Mouse (Mus musculus) gastrocnemius, postnatal 4 days (tissue): ENCODE data around the gene Prkce. TPM values are rescaled to one million over a fixed set of nuclear protein-coding genes. Genes with fewer than 3 reads are reported as not detected.

Experiments
- DNase-seq, 2 experiments: peaks; one replicate each; pipeline ENCODE4 v3.0.0; 2021 to 2022; ENCODE audit warnings: low spot score in 2 of 2, mixed read lengths in 2 of 2
- total RNA-seq, 2 experiments: library from RNA; stranded (reverse); gene quantifications; 2 replicates each; pipeline ENCODE4 v1.2.3; 2021

The Prkce gene
- total RNA-seq, 2 experiments from 2014 or later, result 12.3 to 13.0 TPM

DNA sequence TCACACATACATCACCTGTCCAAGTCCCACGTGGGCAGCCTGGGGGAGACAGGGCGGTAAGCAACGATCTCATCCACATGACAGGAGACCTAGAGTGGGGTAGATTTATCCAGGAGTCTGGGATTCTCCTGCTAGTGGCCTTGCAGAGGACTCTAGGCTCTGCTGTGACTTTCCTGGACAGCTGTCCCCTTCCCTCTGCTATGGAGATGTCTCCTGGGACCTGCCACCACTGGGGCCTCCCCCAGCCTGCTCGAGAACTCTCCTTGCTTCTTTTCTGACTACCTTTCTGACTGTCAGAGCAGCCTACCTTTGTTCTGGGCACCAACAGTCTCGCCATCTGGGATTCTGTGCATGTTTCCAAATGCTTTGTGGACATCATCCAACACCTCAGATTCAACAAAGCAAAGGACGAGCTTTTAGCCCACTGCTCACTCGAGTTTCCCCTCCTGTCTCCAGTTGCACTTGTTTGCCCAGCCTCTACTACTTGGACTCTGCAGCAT, 82.9 kb downstream of the Prkce start:
- no peak for DNase-seq

DNA sequence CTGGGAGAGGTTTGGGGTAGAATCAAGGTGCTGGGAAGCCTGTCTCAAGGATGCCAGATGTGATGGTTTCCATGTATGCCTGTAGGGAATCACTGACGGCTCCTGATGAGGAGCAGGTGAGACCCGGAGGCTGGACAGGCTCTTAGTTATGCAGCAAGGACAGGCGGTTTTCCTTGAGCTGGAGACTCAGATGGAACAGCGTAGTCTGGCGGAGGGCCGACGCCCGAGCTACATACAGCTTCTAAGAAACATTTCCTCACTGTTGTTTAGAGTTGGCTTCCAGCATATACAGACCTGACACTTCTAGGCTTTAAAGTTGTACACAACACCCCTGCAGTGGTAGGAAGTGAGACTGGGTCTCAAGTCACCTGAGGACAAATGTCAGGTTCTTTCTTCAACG, 86.3 kb downstream of the Prkce start:
- DNase-seq, result no peak

DNA sequence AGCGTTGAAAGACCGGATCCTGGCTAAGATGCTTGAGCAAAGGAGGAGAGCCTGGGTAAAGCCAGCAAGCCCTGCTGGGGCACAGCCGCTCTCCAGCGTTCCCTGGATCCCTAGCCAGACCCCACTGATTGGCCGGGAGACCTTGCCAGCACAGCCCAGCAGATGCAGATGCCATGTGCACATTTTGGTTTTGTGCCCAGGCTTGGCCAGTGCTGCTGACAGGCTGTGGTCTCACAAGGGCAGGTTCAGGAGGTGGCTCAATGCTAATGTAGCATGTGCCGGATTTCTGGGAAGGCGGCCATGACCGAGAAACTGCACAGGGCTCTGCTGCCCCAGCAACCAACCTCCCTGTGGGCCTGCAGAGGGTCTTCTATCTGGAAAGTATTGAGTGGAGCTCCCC, 86.7 kb downstream of the Prkce start:
- DNase-seq, result peak; percentile 48 to 83

DNA sequence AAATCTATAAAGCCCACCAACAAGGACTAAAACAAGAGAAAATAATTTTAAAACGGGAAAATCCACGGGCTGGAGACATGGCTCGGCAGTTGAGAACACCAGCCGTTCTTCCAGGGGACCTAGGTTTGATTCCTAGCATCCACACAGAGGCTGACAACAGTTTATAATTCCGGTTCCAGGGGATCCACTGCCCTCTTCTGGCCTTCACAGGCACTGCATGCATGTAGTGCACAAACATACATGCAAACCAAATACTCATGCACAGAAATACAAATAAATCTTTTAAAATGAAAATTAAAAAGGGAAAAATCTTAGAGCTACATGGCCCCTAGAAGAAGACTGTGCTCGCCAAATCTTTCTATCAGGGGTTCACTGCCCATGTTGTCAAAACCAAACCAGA, 87.4 kb downstream of the Prkce start:
- no peak for DNase-seq

DNA sequence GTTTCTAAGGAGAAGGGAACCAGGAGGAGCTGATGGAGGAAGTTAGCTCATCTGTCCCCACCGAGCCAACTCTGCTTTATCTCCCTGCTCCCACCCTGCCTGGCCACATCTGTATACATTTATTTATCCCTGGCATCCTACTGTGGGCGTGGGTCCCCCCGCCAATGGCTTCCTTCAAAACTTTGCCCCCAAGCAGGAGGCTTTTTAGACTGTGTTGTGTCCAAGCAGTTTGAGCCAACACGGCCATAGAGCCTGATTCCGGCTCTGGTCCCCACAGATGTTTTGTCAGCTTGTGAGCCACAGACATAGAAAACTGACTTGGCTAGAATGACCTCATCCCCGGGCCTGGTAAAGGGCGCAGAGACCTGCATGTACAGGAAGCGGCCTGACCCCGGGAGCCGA, 89.1 kb downstream of the Prkce start:
- DNase-seq, result no peak

DNA sequence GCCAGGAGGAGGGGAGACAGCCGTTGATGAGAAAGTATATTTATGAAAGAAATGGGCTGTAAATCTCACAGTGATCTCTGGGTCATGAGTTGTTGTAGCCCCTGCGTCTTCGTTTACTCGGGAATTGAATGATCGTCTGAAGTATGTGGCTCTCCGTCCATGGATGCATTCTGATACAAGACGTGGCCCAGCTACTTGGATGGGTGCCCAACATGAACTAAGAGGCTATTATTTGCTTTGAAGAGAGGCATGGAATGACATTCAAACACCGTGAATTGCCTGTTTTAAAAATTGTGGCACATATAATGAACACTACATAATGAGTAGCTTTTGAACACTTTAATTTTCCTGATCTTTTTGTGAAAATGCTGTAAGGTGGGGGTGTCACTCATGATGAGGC, 93.5 kb downstream of the Prkce start:
- no peak for DNase-seq

DNA sequence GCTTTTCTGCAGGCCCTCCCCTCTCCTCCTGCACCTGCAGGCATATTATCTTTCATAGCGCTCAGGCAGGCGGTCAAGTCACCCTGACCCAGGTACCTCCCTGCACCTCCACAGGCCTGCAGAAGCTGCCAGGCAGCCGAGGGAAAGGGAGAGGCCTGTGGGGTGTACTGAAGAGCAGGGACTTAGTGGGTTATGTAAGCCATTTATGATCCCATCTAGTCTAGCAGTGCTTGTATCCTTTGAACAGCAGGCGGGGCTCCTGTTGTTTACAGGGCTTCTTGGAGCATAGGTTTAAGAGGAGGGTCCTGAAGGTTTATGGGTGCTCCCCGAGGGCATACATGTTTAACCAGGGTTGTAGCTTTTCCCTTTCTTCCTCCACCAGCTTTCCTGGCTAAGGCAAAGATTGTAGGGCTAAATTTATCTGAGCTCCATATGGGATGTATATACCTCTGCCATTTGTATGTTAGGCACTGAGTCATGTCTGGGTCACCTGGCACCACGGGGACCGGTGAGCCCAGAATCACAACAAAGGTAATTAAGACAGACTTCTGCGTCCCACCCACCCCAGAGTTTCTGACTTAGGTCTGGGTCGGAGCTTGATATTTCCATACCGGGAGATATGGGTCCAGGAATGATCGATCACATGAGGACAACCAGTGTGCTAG, 96.5 kb downstream of the Prkce start:
- no peak for DNase-seq

DNA sequence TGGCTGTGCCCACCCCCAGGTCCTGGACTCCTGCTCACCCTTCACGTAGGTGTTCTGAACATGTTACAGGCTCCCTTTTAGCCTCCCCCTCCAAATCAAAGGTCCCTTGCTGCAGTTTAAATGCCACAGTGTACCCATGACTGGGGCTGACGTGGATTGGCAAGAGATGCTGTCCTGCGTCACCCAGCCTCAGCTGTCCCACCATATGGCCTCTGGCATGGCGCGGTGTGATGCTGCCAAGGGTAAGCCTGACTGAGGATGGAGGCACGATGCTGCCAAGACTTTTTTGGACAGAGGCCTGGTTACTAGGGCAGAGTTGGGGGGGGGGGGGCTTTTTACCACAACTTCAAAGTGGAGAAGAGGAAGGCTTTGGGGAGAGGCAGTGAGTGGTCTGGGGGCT, 98.5 kb downstream of the Prkce start:
- DNase-seq, result peak in 1 of 2 experiments; percentile 67

DNA sequence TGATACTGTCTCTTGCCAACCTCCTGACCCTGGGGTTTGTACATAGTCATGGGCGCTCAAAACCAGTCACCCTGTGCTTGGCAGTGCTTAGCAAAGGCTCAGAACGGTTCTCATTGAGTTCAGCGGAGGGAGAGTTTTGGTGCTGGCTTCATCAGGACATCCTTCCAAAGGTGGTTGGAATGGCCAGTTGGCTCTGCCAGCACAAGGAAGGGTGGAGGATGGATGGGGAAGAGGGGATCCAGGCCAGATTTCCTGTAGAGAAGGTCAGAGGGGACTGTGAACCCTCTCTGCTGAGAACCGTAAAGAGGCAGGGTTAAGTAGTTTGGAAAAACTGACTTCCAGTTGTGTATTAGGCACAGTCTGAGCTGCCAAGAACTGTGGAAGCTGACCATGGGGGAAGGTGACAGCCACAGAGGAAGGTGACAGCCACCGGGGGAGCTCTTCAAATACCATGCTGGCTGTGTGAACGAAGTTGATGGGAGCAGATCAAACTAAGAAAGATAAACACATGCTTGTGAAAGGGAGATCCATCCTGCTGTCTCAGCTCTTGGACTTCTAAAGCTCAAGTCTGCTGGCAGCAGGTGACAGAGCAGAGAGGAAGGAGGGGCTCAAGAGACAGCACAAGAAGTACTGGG, 99.7 kb downstream of the Prkce start:
- no peak for DNase-seq

DNA sequence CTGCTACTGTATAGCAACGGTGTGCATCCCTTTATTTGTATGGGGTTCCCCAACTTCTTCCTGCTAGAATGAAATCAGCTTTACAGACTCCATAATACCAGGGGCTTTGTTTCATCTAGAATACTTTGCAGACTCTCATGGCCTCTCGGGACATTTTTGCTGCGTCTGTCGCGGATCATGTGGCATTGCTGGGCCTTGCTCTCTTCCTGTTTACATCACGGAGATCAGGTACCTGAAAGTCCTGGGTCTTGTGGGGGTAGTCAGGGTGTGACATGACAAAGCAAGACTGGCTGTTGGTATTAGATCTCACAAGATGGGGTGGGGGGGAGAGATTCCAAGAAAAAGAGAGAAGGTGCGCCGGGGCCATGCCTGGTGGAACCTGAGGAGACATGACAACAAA, 102.1 kb downstream of the Prkce start:
- no peak for DNase-seq

DNA sequence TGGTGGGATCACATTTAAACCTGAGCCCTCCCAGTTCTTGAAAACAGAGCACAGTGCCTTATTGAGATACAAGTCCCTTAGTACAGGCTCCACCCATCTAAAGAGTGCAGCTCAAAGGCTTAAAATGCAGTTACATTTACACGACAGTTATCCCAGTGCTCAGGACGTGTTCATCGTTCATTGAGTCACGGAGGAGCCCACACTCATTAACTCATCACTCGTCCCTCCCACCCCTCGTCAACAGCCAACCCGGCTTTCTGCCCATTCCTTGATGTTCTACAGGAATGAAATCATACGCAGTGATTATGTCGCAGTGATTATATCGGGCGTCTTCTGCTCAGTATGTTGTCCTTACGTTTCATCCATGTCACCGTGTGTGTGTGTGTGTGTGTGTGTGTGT, 102.9 kb downstream of the Prkce start:
- no peak for DNase-seq

DNA sequence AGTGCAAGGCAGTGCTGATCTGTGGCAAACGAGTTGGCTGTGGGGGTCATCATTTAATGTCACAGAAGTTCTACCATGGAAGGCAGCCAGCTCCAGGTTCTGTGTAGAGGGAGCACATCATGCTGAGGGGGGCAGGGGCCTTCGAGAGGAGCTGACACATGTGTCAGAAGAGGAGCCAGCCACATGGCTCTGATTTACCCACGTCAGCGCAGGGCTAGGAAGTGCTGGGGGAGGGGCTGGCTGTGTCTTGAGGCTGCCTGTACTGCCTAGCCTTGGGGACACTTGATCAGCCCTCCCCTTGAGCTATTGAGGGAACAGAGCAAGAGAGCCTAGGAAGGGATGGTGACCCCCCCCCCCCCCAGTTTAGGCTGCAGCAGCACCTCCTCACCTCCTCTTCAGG, 103.7 kb downstream of the Prkce start:
- no peak for DNase-seq

DNA sequence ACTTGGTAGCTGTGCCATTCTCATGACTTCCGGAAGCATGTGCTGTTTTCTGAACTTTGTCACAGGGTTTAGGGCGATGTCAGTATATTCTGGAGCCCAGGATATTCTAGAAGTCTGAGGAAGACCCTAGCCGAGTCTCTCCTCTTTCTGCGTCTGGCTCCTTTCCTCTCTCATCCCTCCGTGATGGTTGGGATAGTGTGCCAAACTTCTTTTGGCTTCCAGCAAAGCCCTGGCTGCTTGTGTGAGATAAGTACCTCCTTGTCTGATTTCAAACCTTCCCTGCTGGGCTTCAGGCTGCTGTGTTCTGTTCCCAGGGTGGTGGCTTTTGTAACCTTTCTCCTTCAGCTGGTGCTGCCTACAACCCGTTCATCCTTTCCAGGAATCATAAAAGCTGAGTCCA, 105.4 kb downstream of the Prkce start:
- DNase-seq, result no peak

DNA sequence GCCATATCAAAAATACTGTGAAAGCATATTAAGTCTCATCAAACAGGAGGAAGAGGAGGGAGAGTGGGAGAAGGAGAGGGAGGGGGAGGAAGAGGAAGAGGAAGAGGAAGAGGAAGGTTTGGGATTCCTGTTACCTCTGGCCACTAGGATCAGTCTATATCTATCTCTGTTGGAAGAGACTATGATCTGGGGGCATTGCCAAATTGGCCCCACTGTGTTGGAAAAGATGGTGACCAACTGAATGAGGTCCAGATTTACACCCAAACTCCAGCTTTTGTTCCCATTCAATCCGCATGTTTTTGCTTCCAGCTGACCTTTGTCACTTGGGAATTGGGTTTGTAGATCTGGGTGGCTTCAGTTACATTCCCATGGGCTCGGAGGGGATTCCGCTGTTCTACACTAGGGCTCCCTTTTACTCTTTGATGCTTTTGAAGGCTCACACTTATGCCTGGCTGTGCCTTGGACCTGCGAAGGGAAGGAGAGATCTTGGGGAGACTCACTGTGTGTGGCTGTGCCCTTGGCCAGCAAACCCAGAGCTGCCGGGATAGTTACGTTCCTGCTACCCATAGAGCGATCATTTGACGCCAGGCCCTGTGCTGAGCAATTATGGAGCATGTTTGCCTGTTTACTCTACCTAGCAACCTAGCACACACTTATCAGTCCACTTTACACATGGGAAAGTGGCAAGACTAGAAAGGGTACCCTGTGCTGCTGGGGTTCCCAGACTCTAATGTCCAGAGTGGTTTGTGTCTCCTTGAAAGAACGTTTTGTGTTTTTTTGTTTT, 106.2 kb downstream of the Prkce start:
- DNase-seq, result no peak

DNA sequence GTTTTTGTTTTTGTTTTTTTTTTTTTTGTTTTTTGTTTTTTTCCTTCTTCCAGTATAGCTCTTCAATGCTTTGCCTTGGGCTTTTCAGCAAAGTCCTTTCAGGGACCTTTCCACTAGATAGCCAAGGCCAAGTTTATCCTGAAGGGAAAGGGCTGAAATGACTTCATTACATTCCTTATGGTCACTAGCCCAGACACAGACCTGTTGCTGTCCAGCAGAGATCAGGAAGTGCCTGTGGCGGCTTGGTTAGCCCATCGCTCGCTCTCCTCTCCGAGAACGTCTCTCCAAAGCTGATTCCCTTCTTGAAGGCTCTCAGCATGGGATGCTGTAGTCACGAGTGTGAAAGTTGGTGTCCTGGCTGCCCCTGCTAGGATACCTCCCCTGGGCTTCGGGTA, 106.8 kb downstream of the Prkce start:
- no peak for DNase-seq

DNA sequence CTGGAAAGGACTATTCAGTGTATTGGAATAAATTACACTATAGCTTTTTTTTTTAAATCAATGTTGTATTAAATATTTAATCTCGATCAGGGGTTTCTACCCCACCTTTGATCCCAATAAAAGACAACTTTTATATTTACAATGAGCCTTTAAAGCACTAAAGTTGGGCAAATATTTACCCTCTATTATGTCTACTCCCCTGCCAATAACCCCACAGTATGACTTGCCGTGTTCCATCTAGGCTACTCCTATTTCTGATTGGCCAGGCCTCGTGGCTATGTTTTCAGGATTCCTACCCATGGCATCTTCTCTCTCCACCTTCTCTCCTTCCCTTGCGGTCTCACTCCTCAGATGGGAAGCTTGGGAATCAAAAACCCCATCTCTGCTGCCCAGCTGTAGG, 108.8 kb downstream of the Prkce start:
- no peak for DNase-seq

DNA sequence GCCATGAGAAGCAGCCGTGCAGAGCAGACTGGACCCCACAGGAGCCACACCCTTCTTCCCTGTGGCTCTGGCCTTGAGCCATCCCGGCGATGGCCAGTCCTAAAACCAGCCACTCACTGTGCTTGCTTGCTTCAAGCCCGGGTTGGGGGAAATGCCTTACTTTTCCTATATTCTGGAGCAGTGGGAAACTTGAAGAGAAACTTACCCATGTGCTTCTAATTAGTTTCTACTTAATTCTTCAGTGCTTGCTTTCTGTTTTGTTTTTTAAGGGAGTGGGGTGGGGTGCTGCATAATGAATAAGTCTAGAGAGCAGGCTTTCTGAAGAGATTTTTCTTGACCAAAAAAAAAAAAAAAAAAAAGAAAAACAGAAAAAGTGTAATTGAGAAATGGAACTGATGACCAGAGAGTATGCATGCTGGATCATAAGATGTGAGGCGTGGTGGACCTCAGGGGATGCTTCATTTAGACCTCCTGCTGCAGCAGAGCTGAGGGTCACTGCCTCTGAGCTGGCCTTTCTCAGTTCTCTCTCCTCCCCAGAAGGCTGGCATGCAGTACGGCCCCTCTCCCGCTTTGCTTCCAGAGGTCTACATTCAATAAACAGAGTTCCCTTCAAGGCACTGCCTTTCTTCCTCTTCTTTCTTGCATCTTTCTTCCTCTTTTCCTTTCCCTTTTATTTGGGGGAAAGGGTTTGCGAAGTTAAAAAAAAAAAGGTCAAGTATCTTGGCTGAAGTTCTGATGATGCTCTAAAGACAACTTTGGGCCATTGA, 109.6 kb downstream of the Prkce start:
- DNase-seq, result peak in 1 of 2 experiments; percentile 25

DNA sequence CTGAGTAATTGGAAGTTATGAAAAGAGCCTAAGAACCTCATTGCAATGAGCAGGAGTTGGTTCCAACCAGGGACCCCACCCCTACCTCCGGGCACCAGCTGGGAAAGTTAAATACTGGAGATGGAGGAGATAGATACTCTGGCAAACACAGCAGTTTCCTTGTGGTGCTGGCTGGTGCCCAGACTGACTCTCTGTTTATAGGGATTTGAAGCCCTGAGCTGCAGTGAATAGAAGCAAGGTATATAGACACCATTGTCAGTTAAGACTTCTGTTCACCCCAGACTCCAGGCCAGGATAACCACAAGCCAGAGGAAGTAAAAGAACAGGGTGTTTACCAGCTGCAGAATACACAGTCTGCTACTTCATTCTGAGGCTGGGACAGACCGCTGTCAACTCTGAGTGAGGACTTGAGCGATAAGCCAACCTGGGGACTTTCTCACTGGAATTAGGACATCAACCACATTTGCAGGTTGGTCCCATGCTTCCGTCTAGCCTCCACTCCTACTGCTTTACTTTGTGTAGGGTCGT, 110.5 kb downstream of the Prkce start:
- no peak for DNase-seq

DNA sequence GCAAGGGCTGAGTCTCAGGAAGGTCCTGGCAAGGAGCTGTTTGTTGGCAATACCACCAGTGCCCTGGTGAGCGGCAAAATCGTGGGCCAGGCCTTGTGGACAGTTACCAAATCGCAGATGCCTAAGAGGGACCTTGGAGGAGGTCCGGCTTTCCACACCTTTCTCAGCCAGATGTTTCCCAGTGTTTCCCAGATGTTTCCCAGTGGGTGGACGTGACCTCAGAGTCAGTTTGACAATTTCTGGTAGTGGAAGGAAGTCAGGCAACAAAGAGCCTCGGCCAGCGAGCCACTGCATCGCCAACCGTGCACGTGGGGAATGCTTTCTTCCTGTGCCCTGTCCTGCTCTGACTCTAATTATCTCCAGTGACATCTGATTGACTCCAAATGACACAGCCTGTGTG, 112.2 kb downstream of the Prkce start:
- no peak for DNase-seq

DNA sequence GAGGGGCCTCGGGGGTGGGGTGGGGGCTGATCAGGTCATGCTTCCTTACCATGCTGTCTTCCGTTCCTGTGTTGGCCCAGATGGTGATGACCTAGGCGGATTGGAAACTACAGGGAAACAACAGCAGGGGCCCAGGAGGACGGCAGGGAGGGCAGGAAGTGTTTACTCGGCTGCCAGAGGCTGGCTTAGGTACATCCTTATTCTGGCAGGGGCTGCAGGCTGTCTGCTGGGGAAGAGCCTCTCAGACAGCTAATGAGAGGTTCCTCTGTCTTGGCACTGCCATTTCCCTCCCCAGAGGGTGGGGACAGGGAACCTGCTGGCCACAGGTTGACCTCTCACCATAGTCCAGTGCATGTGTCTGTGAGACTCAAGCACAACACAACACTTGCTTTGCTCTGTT, 116.2 kb downstream of the Prkce start:
- no peak for DNase-seq

DNA sequence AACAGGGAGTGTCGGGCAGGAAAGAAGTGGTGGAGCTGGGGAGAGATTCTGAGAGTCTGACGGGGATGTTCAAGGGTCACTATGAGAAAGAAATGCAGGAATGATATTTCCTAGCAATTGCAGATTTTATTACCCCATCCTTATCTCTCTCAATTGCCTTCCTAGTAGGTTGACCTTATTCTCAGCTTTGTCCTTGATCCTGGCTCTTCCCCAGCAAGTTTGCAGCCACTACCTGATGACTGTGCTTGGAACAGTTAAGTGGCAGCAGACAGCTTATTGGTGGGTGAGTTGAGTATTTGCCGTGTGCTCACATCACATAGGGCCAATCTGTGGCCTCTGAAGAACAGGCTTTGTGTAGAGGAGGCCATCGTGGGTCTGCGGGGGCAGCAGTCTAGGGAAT, 117.5 kb downstream of the Prkce start:
- DNase-seq, result no peak
